Mouse (Mus musculus) lung, adult 18-20 months (tissue): ENCODE measurements around the gene Parvg.
A peak's percentile ranks its signal among the peaks of the same experiment; 100 is the strongest.
"Not testable (repeated sequence)": the region's sequence is repeated elsewhere in the genome, so short reads cannot be mapped to it uniquely, and the experiment has no call there.

Experiments
- DNase-seq, 2 experiments: peaks; one replicate each; pipeline ENCODE4 v3.0.0; 2022; ENCODE audit warnings: mixed read lengths in 2 of 2

The Parvg gene

GRCm38 (mm10) chr15:84323966-84324869 lies at the start of gene Parvg:
Parvg (plus strand) TSS chr15:84324026.
- DNase-seq, result peak in 1 of 2 experiments; percentile 29

GRCm38 (mm10) chr15:84276066-84276465 lies 47.8 kb upstream of the Parvg start:
- no peak for DNase-seq

GRCm38 (mm10) chr15:84278091-84278490 lies 45.7 kb upstream of the Parvg start:
- DNase-seq, result no peak

- DNase-seq, result no peak
Observed at GRCm38 (mm10) chr15:84278656-84279055, 45.2 kb upstream of the Parvg start.

- no peak for DNase-seq
Observed at GRCm38 (mm10) chr15:84280309-84280708, 43.5 kb upstream of the Parvg start.

- DNase-seq, result no peak
Observed at GRCm38 (mm10) chr15:84280712-84281347, 43.0 kb upstream of the Parvg start.

DNA sequence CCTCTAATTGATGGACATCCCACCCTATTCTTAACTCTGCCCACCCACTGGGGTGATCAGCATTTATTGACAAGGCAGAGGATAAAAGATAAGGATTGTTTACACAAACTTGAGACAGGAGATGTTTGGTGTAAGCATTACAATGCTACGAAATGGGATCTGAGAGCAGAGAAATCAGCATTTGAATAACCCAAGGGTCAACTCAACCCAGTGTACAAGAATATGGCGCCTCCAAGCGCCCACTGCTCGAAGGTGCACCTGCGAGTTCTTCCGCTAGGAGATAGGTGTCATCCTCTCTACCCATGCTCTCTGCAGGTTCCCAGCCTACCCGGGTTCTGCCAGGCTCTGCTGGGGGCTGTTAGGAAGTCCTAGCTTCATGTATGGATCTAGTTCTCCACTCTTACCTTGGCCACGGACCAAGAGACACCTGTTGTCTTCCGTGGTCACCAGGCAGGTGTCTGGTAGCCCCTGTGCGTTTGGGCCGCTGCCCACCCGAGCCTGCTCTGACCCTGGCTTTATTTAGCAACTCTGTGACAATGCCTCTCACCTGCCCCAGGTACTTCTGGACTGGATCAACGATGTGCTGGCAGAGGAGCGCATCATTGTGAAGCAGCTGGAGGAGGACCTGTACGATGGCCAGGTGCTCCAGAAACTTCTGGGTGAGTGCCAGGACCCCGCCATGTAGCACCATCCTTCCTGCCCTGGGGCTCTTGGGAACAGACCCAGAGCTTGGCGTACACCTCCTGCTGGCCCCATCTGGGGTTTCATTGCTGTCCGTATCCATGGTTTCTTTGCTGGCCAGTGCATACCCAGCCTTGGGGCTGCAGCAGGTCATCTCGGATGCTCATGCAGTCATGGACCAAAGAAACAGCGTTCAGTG lies 41.4 kb upstream of the Parvg start:
- DNase-seq, result no peak

- DNase-seq, result peak; percentile 31 to 38
Observed at GRCm38 (mm10) chr15:84284059-84284458, 39.8 kb upstream of the Parvg start.

GRCm38 (mm10) chr15:84285453-84285852 lies 38.4 kb upstream of the Parvg start:
- DNase-seq, result no peak

DNA sequence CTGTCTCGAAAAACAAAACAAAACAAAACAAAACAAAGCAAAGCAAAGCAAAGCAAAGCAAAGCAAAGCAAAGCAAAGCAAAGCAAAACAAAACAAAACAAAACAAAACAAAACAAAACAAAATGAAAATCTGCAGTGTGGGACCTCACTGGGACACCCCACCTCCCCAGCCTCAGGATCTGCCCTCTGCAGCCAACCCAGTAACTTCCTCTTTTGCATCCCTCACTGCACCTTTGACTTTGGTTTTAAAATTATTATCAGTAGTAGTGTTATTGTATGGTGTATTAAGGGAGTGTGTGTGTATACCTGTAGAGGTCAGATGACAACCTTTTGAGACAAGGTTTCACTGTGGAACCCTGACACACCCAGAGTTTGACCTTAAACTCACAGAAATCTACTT lies 34.9 kb upstream of the Parvg start:
- not testable (repeated sequence) for DNase-seq

DNA sequence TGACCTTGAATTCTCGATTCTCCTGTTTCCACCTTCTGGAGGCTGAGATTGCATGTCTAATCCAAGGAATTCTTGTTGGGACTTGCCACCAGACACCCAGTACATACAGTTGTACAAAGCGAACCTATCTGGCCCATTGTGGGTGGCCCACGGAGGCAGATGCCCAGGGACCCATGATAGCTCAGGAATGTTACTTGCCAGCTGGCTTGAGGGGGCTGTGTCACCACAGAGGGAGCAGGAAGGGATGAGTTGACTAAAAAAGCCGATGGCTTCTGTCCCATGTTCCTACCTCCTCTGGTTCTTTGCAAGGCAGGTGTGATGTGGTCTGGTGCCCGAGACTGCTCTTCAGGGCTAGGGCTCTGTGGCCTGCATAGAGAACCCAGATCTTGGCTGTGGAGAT lies 32.7 kb upstream of the Parvg start:
- no peak for DNase-seq

- no peak for DNase-seq
Observed at GRCm38 (mm10) chr15:84293590-84293989, 30.2 kb upstream of the Parvg start.

GRCm38 (mm10) chr15:84294391-84294790 lies 29.4 kb upstream of the Parvg start:
- DNase-seq, result no peak

DNA sequence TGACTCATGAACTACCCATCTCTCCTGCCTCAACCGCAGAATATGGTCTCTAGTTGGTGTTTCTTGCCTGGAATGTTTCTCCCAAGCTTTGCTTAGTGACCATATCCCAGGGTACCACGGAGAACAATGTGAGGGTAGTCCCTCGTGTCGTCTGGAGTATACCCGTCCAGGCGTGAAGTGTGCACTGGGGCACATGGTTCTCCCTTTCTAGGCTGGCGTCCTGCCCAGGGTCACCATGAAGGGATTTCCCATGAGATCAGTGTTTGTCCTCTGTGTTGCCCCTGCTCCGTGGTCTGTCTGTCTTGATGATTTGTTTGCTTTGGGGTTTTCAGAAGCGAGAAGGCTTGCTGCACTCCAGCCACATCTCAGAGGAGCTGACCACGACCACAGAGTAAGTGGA lies 28.6 kb upstream of the Parvg start:
- DNase-seq, result no peak

GRCm38 (mm10) chr15:84297454-84297853 lies 26.4 kb upstream of the Parvg start:
- no peak for DNase-seq

- no peak for DNase-seq
Observed at GRCm38 (mm10) chr15:84298804-84299370, 24.9 kb upstream of the Parvg start.

GRCm38 (mm10) chr15:84299662-84300333 lies 24.0 kb upstream of the Parvg start:
- DNase-seq, result no peak

DNA sequence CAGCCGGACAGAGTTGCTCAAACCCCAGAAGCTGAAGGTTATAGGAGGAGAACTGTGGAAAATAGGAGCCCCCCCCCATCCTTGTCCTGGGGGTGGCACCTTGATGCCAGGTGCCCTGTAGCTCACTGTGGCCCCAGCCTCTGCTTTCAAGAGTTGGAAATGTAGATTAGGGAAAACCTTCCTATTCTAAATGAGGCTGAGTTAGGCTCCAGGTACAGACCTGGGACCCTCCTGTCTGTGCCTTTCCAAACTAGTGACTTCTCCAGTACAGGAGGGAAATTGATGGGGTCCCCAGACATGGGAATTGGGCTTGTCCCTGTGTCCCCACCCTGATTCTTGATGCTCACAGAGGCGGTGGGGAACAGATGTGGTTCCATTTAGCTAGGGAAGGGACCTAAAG lies 23.2 kb upstream of the Parvg start:
- DNase-seq, result no peak

- no peak for DNase-seq
Observed at GRCm38 (mm10) chr15:84301026-84301425, 22.8 kb upstream of the Parvg start.

DNA sequence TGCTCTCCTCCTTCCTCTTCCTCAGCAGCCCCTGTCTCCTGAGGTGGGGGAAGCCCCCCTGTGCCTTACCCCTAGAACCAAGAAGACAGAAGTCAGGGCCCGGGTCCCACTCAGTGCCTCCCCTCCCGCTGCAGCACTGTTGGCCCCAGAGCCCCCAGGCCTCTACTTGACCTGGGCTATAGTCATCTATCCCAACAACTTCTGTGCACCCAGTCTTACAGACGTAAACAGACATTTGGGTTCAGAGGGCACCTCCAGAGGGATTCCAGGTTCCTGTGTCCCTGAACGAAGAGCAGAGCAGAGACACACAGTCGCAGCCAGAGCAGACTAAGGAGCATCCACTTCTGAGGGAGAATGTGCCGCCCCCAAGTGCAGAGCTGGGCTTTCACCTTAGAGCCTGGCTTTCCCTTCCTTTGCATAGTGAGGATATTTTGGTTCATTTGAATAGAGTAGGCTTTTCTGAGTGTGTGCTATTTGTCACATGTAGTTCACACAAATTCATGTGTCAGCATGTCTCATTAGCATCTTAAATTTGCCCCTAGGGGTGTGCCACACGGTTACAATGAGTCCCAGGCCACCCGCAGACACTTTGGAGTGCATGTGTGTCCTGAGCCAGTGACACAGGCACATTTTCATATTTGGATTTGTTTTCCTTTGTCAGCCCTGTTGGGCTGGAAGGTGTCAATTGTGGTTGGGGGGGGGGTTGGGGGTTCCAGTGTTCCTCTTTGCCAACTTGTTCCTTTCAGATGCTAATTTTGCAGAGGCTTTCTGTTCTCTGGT lies 22.0 kb upstream of the Parvg start:
- DNase-seq, result no peak

GRCm38 (mm10) chr15:84303264-84303663 lies 20.6 kb upstream of the Parvg start:
- no peak for DNase-seq
